Mouse (Mus musculus): ENCODE results near the gene Ifngr1.

- TF ChIP-seq POLR2A (IDR thresholded peaks at IDR 0.05; ENCODE audit: low read depth, low read length) (no peak), CTCF (conservative IDR thresholded peaks at IDR 0.05 in 1 of 2, IDR thresholded peaks at IDR 0.05 in 1 of 2; ENCODE audit: low read depth in 2 of 2, low read length in 2 of 2) (no peak), EP300 (IDR thresholded peaks at IDR 0.05; ENCODE audit: low read length) (no peak), CHD1 (IDR thresholded peaks at IDR 0.05; ENCODE audit: low read depth, low read length) (no peak), TCF12 (IDR thresholded peaks at IDR 0.05; ENCODE audit: low read depth, low read length) (no peak), ZNF384 (IDR thresholded peaks at IDR 0.05; ENCODE audit: low read depth, low read length) (no peak), USF1 (IDR thresholded peaks at IDR 0.05; ENCODE audit: low read depth, low read length) (no peak), E2F4 (IDR thresholded peaks at IDR 0.05; ENCODE audit: insufficient replicate concordance, low read depth, low read length) (no peak), GABPA (IDR thresholded peaks at IDR 0.05; ENCODE audit: insufficient replicate concordance, low read depth, low read length) (no peak), RAD21 (IDR thresholded peaks at IDR 0.05; ENCODE audit: low read depth, low read length) (no peak)
These were observed 29.8 kb downstream of the Ifngr1 start, which contains the start of gene Il22ra2 for GRCm38 (mm10) chr10:19621408-19622048.

Data from CH12.LX (cell line).